Mouse (Mus musculus): ENCODE measurements around the gene Notch2.
"Not testable (repeated sequence)": the region's sequence is repeated elsewhere in the genome, so short reads cannot be mapped to it uniquely, and the experiment has no call there.

The Notch2 gene

GRCm38 (mm10) chr3:98104851-98105471 is 91.6 kb downstream of the Notch2 start:
- DNase-seq (ENCODE audit: low spot score), result peak; percentile 55

DNA sequence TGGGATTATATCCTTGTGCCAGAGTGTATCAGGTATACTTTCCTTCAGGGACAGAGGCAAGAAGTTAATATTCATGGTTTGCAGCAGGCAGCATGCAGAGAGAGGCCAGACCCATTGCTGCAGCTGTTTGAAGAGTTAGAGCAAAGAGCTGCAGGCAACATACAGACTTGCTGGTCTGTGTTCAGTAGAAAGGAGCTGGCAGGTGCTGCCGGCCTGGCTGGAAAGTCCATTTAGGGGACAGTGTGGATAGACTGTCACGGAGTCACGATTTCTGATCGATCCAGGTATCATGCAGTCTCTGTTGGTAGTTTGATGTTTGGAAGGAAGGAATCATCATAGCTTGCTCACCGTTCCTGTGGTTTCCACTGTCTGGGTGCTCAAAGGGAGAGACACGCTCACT is 92.2 kb downstream of the Notch2 start:
- DNase-seq (ENCODE audit: low spot score), result no peak

GRCm38 (mm10) chr3:98106115-98106514 is 92.8 kb downstream of the Notch2 start:
- no peak for DNase-seq (ENCODE audit: low spot score)

DNA sequence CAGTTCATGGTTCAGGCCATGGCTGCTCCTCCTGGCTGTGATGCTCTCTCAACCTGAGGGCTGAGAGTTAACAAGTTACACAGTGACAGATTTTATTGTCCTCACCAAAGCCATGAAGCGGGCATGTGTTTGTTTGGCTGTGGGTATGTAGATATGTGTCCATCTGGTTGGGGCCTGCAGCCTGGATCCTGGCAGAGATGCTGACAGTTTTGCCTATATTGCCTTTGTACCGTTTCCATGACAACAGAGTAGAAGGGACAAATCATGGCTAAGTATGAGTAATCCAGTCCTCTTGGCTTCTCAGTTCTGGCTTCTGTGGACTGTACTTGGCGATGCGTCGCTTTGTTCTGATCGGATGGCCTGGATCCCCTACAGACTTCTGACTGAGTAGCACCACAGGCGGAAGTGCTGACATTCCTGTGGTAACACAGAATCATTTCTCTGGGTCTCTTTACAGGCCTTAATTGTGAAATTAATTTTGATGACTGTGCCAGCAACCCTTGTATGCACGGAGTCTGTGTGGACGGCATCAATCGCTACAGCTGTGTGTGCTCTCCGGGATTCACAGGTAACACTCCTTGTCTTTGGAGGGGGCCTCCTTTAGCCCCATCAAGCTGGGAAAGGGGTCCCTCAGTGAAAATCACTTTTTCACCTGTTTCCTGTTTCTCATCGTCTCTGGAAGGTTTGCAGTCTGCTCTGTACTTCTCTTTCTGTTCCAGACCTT is 93.4 kb downstream of the Notch2 start:
- no peak for DNase-seq (ENCODE audit: low spot score)

GRCm38 (mm10) chr3:98108416-98108815 is 95.1 kb downstream of the Notch2 start:
- no peak for DNase-seq (ENCODE audit: low spot score)

- DNase-seq (ENCODE audit: low spot score), result no peak
Measured at GRCm38 (mm10) chr3:98108866-98109265, 95.5 kb downstream of the Notch2 start.

DNA sequence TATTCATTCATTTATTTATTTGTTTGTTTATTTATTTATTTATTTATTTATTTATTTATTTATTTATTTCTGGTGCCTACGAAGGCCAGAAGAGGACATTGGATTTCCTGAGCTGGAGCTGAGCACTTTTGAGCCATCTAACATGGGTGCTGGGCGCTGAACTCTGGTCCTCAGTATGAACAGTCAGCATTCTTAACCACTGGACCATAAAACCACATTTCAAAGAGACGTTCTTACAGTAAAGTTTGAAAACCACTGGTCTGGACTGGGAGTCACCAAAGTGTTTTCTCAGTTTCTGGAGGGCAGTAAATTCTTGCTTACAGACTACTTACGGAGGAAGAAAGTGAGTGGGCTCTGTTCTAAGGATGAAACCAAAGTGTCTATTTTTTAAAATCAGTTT is 97.3 kb downstream of the Notch2 start:
- DNase-seq (ENCODE audit: low spot score), result no peak

GRCm38 (mm10) chr3:98118252-98118651 is 104.9 kb downstream of the Notch2 start:
- no peak for DNase-seq (ENCODE audit: low spot score)

DNA sequence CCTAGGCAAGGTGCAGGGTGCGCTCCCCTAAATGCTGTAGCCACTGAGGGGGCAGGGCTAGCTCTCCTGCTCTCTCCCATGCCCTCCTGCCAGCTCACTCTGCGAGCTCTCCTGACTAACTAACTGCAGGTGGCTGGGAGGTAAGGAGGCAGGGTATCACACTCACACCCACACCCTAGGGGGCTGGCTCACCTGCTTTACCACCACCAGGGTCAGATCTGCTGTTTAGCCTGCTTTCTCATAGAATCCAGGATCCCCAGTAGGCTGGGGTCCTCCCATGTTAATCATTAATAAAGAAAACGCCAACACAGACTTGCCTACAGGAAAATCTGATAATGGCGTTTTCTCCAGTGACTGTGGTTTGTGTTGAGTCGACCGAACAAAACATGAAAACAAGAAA is 106.0 kb downstream of the Notch2 start:
- DNase-seq (ENCODE audit: low spot score), result no peak

DNA sequence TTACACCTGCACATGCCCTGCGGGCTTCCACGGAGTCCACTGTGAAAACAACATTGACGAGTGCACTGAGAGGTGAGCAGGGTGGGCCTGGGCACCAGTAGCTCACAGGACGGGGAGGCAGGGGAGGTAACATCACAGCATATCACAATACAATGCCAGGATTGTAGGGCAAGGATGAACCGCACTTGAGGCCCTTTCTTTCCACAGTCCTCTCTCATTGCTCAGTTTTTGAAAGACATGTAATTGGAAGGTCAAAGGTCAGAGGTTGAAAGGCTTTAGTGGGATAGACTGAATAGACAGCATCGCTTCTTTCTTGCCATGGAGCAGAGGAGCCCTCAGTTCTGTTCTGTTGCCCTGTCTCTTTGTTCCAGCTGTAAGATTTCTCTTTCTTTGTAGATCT is 107.6 kb downstream of the Notch2 start:
- DNase-seq (ENCODE audit: low spot score), result peak; percentile 83

DNA sequence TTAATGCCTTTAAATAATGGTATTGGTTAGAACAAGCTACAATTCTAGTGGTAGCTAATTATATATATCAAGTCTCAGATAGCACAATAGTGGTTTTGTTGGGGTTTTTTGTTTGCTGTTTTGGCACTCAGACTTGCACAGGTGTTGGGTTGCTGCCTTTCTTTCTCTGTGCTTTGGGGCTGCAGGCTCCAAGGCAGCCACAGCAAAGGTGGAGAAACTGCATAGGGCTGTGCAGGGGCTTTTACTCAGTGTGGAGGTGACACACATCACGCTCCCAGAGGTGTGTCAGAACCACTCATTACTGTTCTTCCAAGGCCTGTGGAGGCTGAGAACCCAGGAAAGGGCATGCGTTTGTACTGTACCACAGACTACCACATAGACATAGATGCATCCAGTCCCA is 114.4 kb downstream of the Notch2 start:
- DNase-seq (ENCODE audit: low spot score), result no peak

DNA sequence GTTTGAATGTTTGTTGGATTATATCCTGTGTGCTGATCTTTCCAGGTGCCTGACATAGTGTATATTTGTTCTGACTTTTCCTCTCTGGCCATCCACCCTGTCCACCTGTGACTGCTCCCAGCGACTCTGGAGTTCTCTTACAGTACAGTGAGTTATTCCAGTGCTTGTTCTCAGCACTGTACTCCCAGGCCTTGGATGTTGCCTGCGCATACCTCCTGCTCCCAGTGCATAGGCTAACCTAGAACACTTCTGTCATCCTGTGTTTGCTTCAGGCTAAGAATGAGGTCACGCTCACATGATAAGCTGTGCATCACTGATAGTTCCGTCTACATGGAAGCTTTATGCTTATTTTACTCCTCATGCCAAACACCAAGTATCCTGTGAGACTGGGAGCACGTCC is 115.4 kb downstream of the Notch2 start:
- no peak for DNase-seq (ENCODE audit: low spot score)

GRCm38 (mm10) chr3:98132140-98132539 is 118.8 kb downstream of the Notch2 start:
- not testable (repeated sequence) for DNase-seq (ENCODE audit: low spot score)

DNA sequence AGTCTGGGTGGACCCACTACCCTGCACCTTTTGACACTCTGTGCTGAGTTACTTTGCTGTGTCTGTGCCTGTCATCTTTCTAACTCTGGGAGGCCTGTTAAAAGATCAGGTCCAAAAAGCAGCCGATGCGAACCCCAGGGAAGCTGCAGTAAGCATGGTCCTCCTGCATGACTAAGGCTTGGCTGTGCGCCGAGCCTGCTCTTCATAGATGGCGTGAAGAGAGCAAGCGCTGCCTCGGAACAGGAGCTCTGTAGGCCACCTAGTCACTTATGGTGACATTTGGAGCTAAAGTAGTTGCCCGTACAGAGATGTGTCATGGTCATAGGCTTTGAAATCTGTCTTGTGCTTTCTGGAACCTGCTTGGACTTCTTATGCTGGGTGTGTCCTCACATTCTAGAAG is 119.3 kb downstream of the Notch2 start:
- no peak for DNase-seq (ENCODE audit: low spot score)

GRCm38 (mm10) chr3:98141456-98141855 is 128.1 kb downstream of the Notch2 start:
- no peak for DNase-seq (ENCODE audit: low spot score)

- no peak for DNase-seq (ENCODE audit: low spot score)
Measured at GRCm38 (mm10) chr3:98142862-98143261, 129.5 kb downstream of the Notch2 start.

DNA sequence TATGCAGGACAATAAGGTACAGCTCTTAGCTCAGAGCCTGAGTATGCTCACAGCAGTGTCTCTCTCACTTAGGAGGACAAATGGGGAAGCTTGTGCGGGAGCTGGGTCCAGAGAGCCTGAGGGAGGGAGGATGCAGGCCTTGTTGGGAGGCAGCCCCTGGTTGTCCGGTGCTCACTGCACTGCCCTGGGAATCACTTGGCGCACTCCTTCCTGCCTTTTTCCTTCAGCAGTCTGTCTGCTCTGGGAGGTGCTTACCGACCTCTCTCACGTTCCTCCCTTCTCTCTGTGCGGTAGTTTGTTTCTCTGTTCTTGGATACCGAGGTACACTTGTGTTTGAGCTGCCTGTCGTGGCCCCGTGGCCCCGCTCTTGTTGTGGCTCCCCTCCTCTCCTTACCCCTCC is 131.9 kb downstream of the Notch2 start:
- no peak for DNase-seq (ENCODE audit: low spot score)

DNA sequence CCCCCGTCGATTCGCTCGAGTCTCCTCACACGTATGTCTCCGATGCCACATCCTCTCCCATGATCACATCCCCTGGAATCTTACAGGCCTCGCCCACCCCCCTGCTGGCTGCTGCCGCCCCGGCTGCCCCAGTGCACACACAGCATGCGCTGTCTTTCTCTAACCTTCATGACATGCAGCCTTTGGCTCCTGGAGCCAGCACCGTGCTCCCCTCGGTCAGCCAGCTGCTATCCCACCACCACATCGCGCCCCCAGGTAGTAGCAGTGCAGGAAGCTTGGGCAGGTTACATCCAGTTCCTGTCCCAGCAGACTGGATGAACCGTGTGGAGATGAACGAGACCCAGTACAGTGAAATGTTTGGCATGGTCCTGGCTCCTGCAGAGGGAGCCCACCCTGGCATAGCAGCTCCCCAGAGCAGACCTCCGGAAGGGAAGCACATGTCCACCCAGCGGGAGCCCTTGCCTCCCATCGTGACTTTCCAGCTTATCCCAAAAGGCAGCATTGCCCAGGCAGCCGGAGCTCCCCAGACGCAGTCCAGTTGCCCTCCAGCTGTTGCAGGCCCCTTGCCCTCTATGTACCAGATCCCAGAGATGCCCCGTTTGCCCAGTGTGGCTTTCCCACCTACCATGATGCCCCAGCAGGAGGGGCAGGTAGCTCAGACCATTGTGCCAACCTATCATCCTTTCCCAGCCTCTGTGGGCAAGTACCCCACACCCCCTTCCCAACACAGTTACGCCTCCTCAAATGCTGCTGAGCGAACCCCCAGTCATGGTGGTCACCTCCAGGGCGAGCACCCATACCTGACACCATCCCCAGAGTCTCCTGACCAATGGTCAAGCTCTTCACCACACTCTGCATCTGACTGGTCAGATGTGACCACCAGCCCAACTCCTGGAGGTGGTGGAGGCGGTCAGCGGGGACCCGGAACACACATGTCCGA is 133.4 kb downstream of the Notch2 start:
- DNase-seq (ENCODE audit: low spot score), result no peak

- DNase-seq (ENCODE audit: low spot score), result no peak
Measured at GRCm38 (mm10) chr3:98147706-98148105, 134.4 kb downstream of the Notch2 start.

GRCm38 (mm10) chr3:98149881-98150280 is 136.6 kb downstream of the Notch2 start:
- no peak for DNase-seq (ENCODE audit: low spot score)

- no peak for DNase-seq (ENCODE audit: low spot score)
Measured at GRCm38 (mm10) chr3:98151016-98151415, 137.7 kb downstream of the Notch2 start.

GRCm38 (mm10) chr3:98153460-98153859 is 140.1 kb downstream of the Notch2 start:
- no peak for DNase-seq (ENCODE audit: low spot score)

GRCm38 (mm10) chr3:98156158-98156557 is 142.8 kb downstream of the Notch2 start:
- no peak for DNase-seq (ENCODE audit: low spot score)
